Mouse (Mus musculus): ENCODE measurements around the gene Ppp1r21.

DNA sequence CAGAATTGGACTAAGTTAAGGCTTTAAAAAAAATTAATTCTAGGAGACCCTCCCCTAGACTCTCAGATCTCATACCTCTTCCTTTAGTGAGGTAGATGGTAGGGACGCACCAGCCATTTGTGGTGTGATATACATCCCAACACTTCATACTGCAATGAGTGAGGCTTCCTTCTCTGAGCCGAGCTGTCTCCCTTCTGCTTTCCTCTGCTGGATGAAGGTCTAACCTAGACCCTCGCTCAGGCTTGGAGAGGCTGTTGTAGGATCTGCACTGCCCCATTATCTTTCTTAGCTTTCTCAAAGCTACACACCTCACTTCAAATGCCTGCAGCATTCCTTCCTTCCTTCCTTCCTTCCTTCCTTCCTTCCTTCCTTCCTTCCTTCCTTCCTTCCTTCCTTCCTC, 83.8 kb downstream of the Ppp1r21 start:
- TF ChIP-seq CTCF (IDR thresholded peaks at IDR 0.05; ENCODE audit: insufficient read depth, low read length) (no peak), POLR2A (IDR thresholded peaks at IDR 0.05; ENCODE audit: borderline replicate concordance, extremely low read depth, low read depth, low read length) (no peak)
